ENCODE assay signal across 22 mouse cellular contexts in the genomic region with DNA sequence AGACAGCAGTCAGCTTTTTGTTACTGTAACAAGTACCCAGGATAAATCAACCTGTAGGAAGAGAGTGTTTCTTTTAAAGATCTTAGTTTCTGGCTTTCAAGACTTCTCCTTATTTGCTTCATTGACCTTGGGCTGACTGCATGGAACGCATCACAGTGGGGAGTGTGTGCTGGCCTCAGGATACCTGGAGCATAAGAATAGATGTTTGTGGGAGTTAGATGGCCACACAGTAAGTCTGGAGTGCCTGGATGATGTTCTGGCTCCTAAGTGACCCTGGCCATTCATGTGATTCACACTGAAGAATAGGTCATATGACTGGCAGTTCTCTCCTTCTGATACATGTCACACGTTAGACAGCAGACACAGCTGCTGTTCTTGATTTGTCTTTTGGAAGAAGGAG. TPM values are rescaled to one million over a fixed set of nuclear protein-coding genes. Genes with fewer than 3 reads are reported as not detected.
"Had no signal": no experiment of that assay in that cellular context is flagged by ENCODE, and none has a peak within 500 bp of the region (broad histone marks: within the 10 kb centered on the region; RNA-seq: fewer than 3 reads in every experiment).

No protein-coding gene starts in this region.

- H3K9me3 ChIP-seq: liver, embryonic 15.5 days; midbrain, embryonic 10.5 days; midbrain, embryonic 12.5 days; midbrain, embryonic 15.5 days; neural tube, embryonic 12.5 days had no signal

- H3K4me2 ChIP-seq: liver, embryonic 15.5 days; lung, embryonic 14.5 days; midbrain, embryonic 12.5 days; midbrain, embryonic 15.5 days; neural tube, embryonic 12.5 days had no signal

- H3K27ac ChIP-seq: liver, embryonic 15.5 days; midbrain, embryonic 10.5 days; midbrain, embryonic 12.5 days; midbrain, embryonic 15.5 days; neural tube, embryonic 12.5 days had no signal

- H3K4me1 ChIP-seq: liver, embryonic 15.5 days; midbrain, embryonic 10.5 days; midbrain, embryonic 12.5 days; midbrain, embryonic 15.5 days; neural tube, embryonic 12.5 days had no signal

- H3K36me3 ChIP-seq: liver, embryonic 15.5 days; midbrain, embryonic 10.5 days; midbrain, embryonic 12.5 days; midbrain, embryonic 15.5 days; neural tube, embryonic 12.5 days had no signal

- H3K9ac ChIP-seq: liver, embryonic 15.5 days; lung, embryonic 14.5 days; midbrain, embryonic 12.5 days; midbrain, embryonic 15.5 days; neural tube, embryonic 12.5 days had no signal

- H3K4me3 ChIP-seq: liver, embryonic 15.5 days; midbrain, embryonic 10.5 days; midbrain, embryonic 12.5 days; midbrain, embryonic 15.5 days; neural tube, embryonic 12.5 days had no signal

- ATAC-seq: midbrain, embryonic 15.5 days had no signal

- DNase-seq: lung, adult 18-20 months; lung, embryonic 14.5 days; lung, postnatal 10 days; lung, postnatal 4 days; right cerebral cortex, postnatal 14 days; thymus, adult 18-20 months; thymus, postnatal 14 days; thymus, postnatal 36 days had no signal

- H3K27me3 ChIP-seq: liver, embryonic 15.5 days; midbrain, embryonic 12.5 days; midbrain, embryonic 15.5 days; neural tube, embryonic 12.5 days had no signal

RNA-seq across cellular contexts. Expression of a gene that starts 35.0 kb away (rescaled TPM):
- total RNA-seq: megakaryocyte, adult 5-6 weeks; megakaryocyte-erythroid progenitor cell, adult 5-6 weeks; midbrain, postnatal 0 days; monocyte, adult 5-6 weeks; neutrophil, adult 5-6 weeks had no signal
- polyA plus RNA-seq: liver, embryonic 15.5 days; lung, embryonic 14.5 days; lung, embryonic 16.5 days; midbrain, embryonic 10.5 days; midbrain, embryonic 15.5 days; spleen, adult 2 months; stomach, embryonic 14.5 days; stomach, embryonic 16.5 days had no signal
